Mouse (Mus musculus) adrenal gland (tissue): ENCODE data around the gene Slc3a1.

Experiments
- intact Hi-C: fragments of 180-260 bp; cut with DNase I; formaldehyde crosslinking; loops from one replicate; pipeline ENCODE4 v1.15.1; 2025
- long read RNA-seq, 2 experiments: library from polyadenylated mRNA; unstranded; transcript quantifications; one replicate each; pipeline ENCODE4 v2.0.0; 2020; ENCODE audit warnings: borderline replicate concordance in 1 of 2; ENCODE audit not compliant: insufficient replicate concordance in 1 of 2

Slc3a1 gene
- long read RNA-seq, experiment 1 = 0 reads
- long read RNA-seq, experiment 2 = 0 reads

DNA sequence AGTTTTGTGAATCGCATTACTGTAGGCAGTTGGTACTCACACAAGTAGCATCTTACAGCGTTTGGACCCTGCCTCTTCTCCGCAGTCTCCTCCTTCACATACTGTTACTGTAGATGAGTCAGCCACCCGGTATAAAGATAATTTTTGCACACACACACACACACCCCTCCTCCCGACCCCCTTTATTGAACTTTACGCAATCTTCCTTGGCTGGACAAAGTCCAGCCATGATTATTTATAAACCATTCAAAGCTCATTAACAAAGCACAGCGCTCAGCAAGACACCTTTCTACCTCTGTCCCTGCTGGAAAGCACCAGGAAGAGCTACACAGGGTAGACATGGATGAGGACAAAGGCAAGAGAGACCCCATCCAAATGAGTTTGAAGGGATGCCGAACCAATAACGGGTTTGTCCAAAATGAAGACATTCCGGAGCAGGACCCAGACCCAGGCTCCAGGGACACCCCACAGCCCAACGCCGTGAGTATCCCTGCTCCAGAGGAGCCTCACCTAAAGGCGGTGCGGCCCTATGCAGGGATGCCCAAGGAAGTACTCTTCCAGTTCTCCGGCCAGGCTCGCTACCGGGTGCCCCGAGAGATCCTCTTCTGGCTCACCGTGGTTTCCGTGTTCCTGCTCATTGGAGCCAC, at the start of gene Slc3a1:
Gene Slc3a1 (plus strand): TSS at position 284 of the 647 bp plus-strand sequence.
- intact Hi-C loops = no loop called here

DNA sequence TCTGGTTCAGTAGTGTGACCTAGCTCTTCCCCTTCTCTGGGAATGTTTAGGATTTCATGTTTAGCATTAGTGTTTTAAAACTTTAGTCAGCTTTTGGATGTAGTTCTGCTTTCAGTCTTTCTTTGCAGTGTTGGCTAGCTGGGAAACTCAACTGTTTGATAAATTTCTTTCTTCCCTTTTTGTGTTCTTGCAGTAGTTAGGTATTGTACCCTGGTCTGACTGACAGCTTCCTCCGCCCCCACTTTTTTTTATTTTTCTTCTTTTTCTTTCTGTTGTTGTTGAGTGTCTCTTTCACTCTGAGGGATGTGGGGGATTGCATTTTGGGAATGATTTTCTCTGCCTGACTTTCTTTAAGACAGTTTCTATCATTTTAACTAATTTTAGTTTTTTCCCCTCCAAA, 46.5 kb upstream of the Slc3a1 start:
- intact Hi-C loops = no loop called here

DNA sequence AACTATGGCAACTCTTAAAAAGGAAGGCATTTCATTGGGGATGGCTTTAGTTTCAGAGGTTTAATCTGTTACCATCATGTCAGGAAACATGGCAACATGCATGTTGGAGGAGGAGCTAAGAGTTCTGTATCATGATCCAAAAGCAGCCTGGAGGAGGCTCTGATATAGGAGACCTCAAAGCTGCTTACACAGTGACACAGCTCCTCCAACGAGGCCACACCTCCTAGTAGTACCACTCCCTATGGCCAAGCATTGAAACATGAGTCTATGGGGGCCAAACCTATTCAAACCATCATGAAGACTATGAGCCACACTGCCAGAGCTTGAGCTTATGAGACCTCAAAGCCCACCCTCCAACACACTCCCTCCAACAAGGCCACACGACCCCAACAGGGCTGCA, 45.4 kb upstream of the Slc3a1 start:
- intact Hi-C loops = no loop called here

DNA sequence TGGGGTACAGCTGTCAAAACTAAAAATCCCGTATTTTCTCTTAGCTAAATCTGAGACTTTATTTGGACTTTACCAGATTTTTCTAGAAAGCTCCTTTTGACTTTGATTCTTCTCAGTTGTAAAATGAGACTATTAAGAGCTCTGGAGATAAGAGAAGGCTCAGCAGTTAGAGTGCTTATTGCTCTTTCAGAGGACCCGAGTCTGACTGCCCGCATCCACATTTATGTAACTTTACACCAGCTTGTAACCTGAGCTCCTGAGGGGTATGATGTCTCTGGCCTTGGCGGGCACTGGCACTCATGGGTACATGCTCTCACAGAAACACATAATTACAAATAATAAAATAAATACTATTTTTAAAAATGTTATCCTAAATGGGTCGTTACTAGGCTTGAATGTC, 41.8 kb upstream of the Slc3a1 start:
- intact Hi-C loops = no loop called here

DNA sequence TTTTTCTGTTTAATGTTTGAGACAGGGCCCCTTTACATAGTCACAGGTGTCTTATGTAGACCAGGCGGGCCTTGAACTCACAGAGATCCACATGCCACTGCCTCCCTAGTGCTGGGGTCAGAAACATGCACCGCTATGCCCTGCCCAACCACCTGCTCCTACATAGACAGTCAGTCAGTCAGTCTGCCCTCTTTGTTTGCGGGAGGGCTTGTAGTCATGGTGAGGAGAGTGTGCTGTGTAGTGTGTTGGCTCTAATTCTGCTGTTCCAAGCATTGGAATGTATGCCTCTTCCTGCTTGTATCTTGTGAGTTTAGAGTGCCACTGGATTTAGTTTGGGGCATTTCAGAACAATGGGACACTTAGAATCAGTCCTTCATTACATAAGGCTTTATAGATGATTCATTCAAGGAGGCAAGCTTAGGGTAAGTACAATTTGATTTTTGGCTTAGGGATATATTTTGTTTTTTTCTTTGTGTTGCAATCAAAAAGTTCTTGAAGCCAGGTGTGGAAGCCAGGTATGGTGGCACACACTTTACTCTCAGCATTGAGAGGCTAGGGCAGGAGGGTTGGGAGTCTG, 40.3 kb upstream of the Slc3a1 start:
- intact Hi-C loops = no loop called here

DNA sequence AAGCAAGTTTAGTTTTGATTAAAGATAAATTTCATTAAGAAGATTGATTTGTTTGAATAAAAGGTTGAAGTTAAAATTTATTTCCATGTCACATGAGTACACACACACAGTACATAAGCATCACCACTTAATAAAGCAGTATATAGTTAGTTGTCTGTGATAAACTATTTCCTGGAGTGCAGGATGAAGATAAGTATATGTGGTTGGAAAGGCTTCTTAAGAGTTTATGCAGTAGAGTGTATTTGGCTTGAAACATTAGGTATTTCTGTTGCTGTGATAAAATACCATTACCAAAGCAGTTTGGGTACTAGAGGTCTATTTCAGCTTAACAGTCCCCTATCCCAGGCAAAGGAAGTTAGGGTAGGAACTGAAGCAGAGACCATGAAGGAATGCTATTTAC, 39.7 kb upstream of the Slc3a1 start:
- intact Hi-C loops = no loop called here

DNA sequence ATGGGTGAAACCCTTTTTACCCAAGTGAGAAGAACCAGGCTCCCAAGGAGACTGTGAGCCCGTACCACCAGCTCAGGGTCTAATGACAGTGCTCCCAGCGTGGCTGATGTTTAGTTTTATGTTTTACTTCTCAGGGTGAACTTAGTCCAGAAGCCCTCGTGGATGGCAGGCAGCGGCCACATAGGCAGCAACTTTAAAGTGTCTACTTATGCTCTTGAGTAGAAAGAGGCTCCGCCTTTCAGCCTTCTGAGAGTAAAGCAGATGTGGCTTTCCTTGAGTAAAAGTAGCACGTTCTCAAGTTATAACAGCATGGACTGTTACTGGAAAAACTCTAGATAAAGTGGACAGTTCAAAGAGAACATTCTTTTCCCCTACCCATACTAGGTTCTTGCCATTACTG, 32.3 kb upstream of the Slc3a1 start:
- intact Hi-C loops = no loop called here

DNA sequence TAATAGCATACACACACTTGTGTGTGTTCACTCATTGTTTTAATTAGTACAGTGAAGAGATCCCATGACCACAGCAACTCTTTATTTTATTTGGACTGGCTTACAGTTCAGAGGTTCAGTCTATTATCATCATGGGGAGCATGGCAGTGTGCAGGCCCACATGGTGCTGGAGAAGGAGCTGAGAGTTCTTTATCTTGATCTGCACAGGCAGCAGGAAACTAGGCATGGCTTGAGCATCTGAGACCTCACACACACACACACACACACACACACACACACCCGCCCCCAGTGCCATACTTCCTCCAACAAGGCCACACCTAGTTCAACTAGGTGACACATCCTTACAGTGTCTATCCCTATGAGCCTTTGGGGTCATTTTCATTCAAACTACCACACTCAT, 30.5 kb upstream of the Slc3a1 start:
- intact Hi-C loops = no loop called here

DNA sequence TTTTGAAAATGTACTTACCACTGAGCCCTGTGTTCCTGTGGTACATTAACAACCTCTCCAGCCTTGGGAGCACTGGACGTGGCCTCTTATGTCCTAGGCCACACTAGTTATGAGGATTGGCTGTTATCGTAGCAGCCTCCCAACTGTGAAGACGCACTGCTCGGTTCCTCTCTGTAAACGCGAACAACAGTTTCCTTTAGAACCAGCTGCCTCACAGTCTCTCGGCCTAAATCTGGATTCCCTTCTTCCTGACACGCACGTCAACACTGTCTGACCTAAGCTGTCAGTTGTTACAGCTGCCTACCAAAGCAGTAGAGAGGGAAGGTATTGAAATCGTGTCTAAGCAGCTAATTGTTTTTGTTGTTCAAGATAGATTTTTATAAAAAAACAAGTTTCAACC, 28.5 kb upstream of the Slc3a1 start:
- intact Hi-C loops = no loop called here

DNA sequence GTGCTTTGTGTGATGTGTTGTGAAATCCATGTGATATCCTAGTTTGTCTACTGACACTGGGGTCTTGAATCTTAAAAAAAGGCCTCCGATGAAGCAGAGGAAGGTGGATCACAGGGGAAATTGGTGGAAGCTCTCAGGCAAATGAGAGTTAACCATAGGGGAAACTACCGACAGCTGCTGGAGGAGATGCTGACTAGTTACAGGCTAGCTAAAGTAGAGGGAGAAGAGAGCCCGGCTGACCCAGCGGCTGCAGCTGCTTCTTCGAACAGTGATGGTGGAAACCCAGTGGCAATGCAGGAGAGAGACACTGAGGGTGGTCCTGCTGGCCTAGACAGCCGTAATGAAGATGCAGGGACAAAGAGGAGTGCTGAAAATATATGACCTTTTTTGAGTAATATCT, 14.7 kb upstream of the Slc3a1 start:
- intact Hi-C loops = no loop called here

DNA sequence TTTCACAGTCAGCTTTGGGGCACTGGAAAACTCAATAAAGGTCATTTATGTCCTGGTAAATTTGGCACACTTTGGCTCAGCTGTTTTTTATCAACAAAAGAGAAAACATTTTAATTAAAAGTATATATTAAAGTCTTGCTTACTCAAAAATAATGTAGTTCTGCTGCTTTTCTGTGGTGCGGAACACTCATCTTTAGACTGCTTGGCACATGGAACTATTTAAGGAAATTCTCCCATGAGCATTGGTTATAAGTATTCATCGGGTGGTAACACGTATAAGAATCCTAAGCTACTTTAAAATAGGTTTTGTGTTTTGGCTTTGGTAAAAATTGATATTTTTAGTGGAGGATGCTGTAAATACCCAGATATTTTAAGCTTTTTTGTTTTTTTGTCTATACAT, 13.5 kb upstream of the Slc3a1 start:
- intact Hi-C loops = no loop called here

DNA sequence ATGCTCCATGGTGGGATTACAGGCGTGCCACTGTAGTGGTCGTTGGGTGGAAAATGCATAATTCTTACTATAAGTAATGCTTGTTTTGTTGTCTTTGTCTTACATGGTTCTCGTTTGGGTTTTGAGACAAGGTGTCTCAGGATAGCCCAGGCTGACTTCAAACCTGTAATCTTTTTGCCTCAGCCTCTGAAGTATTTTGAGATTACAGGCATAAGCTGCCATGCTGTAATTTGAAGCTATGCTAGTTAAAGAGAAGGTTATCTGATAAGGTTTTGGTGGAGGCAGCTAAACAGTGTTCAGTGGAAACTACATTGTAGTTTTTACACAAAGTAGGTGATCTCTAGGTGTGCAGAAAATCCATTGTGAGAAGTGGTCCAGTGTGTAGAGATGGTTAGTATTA, 9.8 kb upstream of the Slc3a1 start:
- intact Hi-C loops = no loop called here

DNA sequence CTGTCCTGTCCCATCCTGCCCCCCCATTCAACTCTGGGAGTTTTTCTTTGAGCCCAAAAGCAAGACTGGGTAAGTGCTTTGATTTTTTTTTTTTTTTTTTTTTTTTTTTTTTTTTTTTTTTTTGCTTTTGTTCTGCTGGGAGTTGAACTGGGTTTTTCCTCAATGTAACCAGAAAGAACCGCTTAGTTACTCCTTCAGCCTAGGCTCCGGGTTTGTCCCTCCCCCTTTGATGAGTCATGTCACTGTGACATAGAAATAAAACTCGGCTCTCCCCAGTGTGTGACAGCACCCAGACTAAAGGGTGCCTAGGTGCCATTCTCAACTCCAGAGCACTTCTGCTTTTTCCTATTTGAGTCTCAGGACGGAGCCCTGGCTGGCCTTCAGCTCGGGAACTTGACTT, 9.4 kb upstream of the Slc3a1 start:
- intact Hi-C loops = no loop called here

DNA sequence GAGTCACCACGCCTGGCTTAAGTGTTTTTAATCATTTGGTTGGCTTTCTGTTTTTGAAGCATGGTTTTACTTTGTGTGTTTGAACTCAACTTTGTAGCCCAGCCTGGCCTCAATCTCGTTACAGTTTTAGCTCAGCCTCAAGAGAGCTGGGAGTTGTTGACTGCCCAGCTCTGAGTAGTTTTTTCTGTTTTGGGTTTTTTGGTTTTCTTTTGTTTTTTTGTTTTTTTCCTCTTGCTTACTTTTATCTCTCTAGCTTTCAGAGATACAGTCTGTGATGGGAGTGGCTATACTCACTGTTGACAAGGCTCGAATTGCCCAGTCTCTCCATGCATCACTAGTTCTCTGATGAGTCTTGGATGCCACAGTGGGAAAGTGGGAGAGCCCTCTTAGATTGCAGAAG, 7.8 kb upstream of the Slc3a1 start:
- intact Hi-C loops = loop anchor here (5.0 kb wide), 1 partner anchor 143 kb away; no protein-coding TSS in a partner anchor

DNA sequence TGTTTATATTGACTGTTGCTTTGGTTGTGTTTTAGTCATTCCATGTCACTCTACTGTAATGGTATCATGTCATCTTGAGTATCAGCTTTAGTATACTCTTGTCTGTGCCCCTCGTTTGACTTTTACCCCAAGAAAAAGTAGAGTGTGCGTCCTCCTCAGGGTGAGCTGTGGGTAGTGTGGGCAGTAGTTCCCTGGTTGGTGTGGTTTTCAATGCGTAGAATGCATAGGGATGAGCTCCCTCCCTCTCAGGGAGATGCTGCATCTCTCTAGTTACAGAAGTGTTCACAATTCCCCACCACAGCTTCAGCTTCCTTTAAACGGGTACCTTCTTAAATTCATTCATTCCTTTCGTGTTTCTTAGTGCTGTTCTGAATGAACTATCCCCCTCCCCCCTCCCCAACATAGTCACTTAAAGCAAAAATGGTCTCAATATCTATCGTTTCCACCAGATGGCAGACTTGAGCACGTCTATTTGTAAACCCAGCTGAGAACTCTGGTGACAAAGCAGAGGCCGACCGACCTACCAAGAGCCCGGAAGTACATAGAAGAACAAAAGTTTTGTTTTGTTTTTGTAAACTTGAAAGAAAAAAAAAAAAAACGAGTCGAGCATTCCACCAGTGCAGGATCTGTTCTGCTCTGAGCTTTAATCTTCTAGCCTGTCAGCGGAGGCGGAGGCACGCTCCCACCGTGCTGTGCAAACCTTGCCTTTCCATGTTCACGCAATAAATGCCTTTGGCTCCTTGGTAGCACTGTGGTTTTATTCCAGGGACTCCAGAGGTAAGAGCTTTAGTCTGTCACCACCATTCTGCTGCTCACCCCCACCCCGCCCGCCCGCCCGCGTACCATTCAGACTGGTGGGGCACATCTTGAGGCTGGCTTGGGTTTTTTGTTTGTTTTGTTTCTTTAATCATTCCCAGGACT, 4.7 kb upstream of the Slc3a1 start:
- intact Hi-C loops = loop anchor here (5.0 kb wide), 1 partner anchor 146 kb away; no protein-coding TSS in a partner anchor

DNA sequence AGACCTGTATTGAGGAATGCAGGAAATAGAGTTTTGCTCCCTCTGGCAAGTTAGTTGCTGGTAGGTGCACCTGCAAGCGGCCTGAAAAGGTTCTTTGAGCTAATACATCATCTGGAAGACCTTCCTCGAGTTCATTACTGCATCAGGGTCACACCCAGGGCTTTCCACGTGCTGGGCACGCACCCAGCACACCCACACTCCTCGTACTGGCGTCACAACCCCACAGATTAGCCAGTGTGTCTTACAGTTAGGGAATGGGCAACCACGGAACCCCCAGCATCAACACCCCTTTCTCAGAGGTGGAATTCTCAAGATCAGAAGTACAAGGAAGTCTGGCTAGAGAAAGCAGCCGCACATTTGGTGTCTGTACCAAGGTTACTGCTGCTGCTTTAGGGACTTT, 3.9 kb upstream of the Slc3a1 start:
- intact Hi-C loops = loop anchor here (5.0 kb wide), 1 partner anchor 147 kb away; no protein-coding TSS in a partner anchor

DNA sequence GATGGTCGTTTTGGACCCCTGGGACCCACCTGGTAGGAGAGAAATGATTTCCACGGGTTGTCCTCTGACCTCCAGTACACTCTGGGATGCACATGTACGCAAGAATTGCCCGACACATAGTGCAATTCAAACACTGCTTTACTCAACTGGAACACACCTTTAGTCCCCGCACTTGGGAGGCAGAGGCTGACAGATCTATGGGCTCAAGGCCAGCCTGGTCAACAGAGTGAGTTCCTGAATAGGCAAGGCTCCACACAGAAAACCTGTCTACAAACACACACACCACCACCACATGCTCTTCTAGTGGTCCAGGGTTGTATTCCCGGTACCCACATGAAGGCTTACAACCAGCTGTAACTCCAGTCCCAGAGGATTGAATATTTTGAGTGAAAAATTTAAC, 3.0 kb upstream of the Slc3a1 start:
- intact Hi-C loops = no loop called here

DNA sequence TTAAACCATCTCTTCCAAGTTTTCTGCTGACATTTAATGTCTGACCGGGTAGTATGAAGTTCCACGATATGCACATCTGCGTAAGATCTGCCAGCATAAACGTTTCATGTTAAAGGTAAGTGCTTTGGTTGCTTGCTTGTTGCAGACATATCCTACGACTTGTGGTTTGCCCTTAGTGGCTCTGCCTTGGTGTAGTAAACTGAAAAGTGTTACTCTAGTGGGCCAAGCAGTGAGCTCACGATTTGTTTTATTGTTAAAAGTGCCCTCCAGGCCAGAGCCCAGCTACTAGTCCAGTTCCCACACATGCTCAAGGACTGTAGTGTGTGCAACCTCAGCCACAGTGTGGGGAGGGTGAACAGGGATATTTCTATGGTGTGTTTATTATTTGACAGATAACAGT, 1.7 kb upstream of the Slc3a1 start:
- intact Hi-C loops = no loop called here

DNA sequence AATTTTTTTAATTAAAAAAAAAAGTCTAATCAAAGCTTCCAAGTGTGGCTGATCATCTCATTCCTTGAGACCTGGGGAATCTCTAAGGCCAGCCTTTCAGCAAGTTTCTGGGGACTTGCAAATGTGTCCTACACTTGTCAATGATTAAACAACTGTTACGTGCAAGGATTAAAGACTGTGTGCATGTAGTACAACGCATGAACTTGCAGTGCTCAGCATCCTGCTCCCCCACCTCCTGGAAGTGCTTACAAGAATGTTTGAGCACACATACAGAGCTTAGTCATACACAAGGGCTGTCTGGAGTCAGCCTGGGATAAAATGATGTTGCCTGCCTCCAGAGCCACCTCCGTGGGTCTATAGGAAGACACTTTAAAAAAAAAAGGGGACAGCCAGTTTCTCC, 929 bp upstream of the Slc3a1 start:
- intact Hi-C loops = no loop called here

DNA sequence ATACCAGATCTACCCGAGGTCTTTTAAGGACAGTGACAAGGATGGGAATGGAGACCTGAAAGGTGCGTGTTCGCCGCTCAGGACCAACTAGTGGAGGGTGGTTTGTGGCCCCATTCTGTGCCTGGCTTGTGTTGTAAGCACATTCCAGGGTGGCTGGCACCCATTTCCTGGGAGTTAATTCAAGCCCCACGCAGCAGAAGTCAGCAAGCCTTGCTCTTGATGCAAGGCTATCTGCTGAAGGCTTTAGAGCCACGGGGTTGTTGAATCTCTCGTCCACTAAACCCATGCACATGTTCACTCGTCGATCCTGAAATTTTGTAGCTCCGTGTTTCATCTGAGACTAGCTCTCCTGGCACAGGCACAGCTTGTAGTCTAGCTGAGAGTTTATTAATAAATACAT, 621 bp downstream of the Slc3a1 start:
- intact Hi-C loops = no loop called here

DNA sequence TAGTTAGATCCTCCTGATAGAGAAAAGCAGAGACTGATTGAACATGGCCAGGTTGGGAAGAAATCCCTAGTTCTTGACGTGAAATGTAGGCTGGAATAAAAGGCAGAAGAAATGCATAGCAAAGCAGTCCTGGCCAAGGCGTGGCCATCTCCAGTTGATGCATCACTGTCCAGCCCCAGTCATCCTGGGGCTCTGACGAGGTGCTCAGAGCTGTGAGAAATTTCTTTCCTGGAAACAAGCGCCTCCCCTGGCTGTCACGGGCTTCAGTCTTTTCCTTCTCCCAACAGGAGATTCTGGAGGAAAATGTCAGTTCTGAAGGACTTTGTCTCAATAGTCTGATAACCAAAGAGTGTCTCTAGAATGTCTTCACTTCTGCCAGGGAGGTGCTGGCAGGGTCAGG, 2.5 kb downstream of the Slc3a1 start:
- intact Hi-C loops = no loop called here

DNA sequence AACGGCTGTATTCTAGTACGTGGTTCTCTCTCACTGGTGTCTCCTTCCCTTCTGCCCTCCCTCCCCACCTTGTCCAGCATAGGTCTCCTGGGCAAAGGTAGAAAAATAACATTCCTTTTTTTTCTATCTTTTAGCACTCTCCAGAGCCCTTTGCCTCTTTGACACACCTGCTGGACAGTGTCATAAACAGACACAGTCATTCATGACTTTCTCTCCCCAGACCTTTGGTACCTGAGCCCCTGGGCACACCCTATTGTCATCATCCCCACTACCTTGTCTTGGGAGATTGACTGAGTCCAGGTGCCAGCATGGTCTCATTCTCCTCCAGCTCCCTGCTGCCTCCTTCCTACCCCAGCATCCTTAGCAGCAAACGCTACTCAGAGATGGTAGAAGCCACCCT, 4.9 kb downstream of the Slc3a1 start:
- intact Hi-C loops = no loop called here
